Mouse (Mus musculus) leukemia stem cell, adult 10-12 weeks (primary cell): ENCODE data around the gene Actr3. TPM values are rescaled to one million over a fixed set of nuclear protein-coding genes. Genes with fewer than 3 reads are reported as not detected.

Experiments used
- polyA plus RNA-seq: library from polyadenylated mRNA; stranded (reverse); fragments of >175 nt; gene quantifications from 2 replicates; pipeline ENCODE4 v1.2.3, GENCODE M21; 2012; ENCODE audit warnings: low replicate concordance

Actr3 gene
- polyA plus RNA-seq, result 186 and 338 TPM in 2 replicates

GRCm38 (mm10) chr1:125435369-125436135 is at the start of gene Actr3:
Actr3 (minus strand) TSS chr1:125435727.

Other genes starting within 250 kb of the Actr3 start
- 0.18 and 1.2 TPM in 2 replicates for gene Slc35f5, start 124.9 kb upstream of the Actr3 start, polyA plus RNA-seq
- not detected in 2 replicates for gene Gpr39, start 241.3 kb upstream of the Actr3 start, polyA plus RNA-seq